Mouse (Mus musculus): ENCODE results near the gene Arl1.
"Not testable (repeated sequence)": the region's sequence is repeated elsewhere in the genome, so short reads cannot be mapped to it uniquely, and the experiment has no call there.

DNA sequence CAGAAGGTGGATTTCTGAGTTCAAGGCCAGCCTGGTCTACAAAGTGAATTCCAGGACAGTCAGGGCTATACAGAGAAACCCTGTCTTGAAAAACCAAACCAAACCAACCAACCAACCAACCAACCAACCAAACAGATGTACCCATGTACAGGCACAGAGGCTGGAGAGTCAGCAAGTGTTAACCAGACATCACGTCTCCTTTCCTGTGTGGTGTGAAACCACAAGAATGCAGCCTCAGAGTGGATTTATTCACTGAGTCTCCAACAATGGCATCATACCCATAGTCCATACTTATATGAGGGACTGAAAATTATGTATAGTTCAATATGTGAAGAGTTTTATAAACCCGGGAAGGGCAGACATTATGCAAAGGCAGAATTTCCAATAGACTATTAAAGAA is 52.5 kb downstream of the Arl1 start:
- not testable (repeated sequence) for TF ChIP-seq MAFK (IDR thresholded peaks at IDR 0.05; ENCODE audit: insufficient read depth, low read depth, low read length); ZNF384 (IDR thresholded peaks at IDR 0.05; ENCODE audit: low read depth, low read length)
